Mouse (Mus musculus): ENCODE results near the gene Rfx1. TPM values are rescaled to one million over a fixed set of nuclear protein-coding genes. Genes with fewer than 3 reads are reported as not detected.

Rfx1 gene
- 8.1 and 8.2 TPM in 2 replicates for polyA plus RNA-seq (2015; fragmentation: Nextera tagmentation; extraction: Ambion mirVana)

GRCm38 (mm10) chr8:84066291-84066930, at the start of gene Rfx1:
Rfx1 (plus strand) TSS chr8:84066834.
- peak; percentile 98 for ATAC-seq (ENCODE audit: low read depth)
- Histone ChIP-seq H3K9me3 (no peaks in the 10 kb centered on the region), H3K4me2 (peak within 1 kb of the TSS; percentile 86), H3K36me3 (no peaks in the 10 kb centered on the region), H3K9ac (peak within 1 kb of the TSS; percentile 86), H3K27ac (replicated peaks) (peak within 1 kb of the TSS; percentile 97), H3K4me1 (replicated peaks) (peaks cover 49% of the 10 kb centered on the region), H3K27me3 (no peaks in the 10 kb centered on the region), H3K4me3 (peak within 1 kb of the TSS; percentile 77)
- under 1% methylated on average over 51 of the region's 51 CpGs for WGBS

- no peak overlapping the region for H3K4me3 ChIP-seq
- H3K9ac ChIP-seq, result no peak overlapping the region
- ATAC-seq (ENCODE audit: low read depth), result no peak
- H3K9me3 ChIP-seq, result no peaks in the 10 kb centered on the region
- peaks cover 40% of the 10 kb centered on the region for H3K27me3 ChIP-seq
- no peak overlapping the region for H3K27ac ChIP-seq (replicated peaks)
- H3K36me3 ChIP-seq, result no peaks in the 10 kb centered on the region
- no peak overlapping the region for H3K4me2 ChIP-seq
- 86% methylated on average over 9 of the region's 9 CpGs for WGBS
- H3K4me1 ChIP-seq (replicated peaks), result 0 out of 2 replicates have a peak, but pooled peaks cover 4% of the 10 kb centered on the region
Observed at GRCm38 (mm10) chr8:84019738-84020137, 46.9 kb upstream of the Rfx1 start.

- Histone ChIP-seq H3K9ac (no peak within 1 kb of the TSS), H3K4me1 (replicated peaks) (0 out of 2 replicates have a peak, but pooled peaks cover 10% of the 10 kb centered on the region), H3K27me3 (peaks cover 52% of the 10 kb centered on the region), H3K4me2 (no peak within 1 kb of the TSS), H3K27ac (replicated peaks) (no peak within 1 kb of the TSS), H3K36me3 (no peaks in the 10 kb centered on the region), H3K4me3 (no peak within 1 kb of the TSS), H3K9me3 (no peaks in the 10 kb centered on the region)
- ATAC-seq (ENCODE audit: low read depth), result no peak
- WGBS, result 9% methylated on average over 18 of the region's 18 CpGs
Observed at GRCm38 (mm10) chr8:84021096-84021495, 45.5 kb upstream of the Rfx1 start, which contains the start of gene Palm3. Palm3 (plus strand) TSS chr8:84021471.

GRCm38 (mm10) chr8:84021569-84021968, 45.1 kb upstream of the Rfx1 start:
- ATAC-seq (ENCODE audit: low read depth), result no peak
- Histone ChIP-seq H3K27me3 (peaks cover 56% of the 10 kb centered on the region), H3K36me3 (no peaks in the 10 kb centered on the region), H3K4me3 (no peak overlapping the region), H3K27ac (replicated peaks) (no peak overlapping the region), H3K4me2 (no peak overlapping the region), H3K9me3 (no peaks in the 10 kb centered on the region), H3K4me1 (replicated peaks) (0 out of 2 replicates have a peak, but pooled peaks cover 14% of the 10 kb centered on the region), H3K9ac (no peak overlapping the region)
- 49% methylated on average over 12 of the region's 12 CpGs for WGBS

- WGBS, result 34% methylated on average over 5 of the region's 5 CpGs
- Histone ChIP-seq H3K4me2 (no peak overlapping the region), H3K4me1 (replicated peaks) (0 out of 2 replicates have a peak, but pooled peaks cover 16% of the 10 kb centered on the region), H3K9me3 (no peaks in the 10 kb centered on the region), H3K27ac (replicated peaks) (no peak overlapping the region), H3K27me3 (peaks cover 67% of the 10 kb centered on the region), H3K36me3 (no peaks in the 10 kb centered on the region), H3K4me3 (no peak overlapping the region), H3K9ac (no peak overlapping the region)
- ATAC-seq (ENCODE audit: low read depth), result no peak
Observed at GRCm38 (mm10) chr8:84023085-84023484, 43.5 kb upstream of the Rfx1 start.

- 60% methylated on average over 1 of the region's 1 CpGs for WGBS
Observed at GRCm38 (mm10) chr8:84023631-84024030, 43.0 kb upstream of the Rfx1 start.

GRCm38 (mm10) chr8:84024171-84024570, 42.5 kb upstream of the Rfx1 start:
- no peak for ATAC-seq (ENCODE audit: low read depth)
- Histone ChIP-seq H3K36me3 (no peaks in the 10 kb centered on the region), H3K4me3 (no peak overlapping the region), H3K9ac (no peak overlapping the region), H3K27me3 (peaks cover 71% of the 10 kb centered on the region), H3K9me3 (no peaks in the 10 kb centered on the region), H3K27ac (replicated peaks) (no peak overlapping the region), H3K4me2 (no peak overlapping the region), H3K4me1 (replicated peaks) (0 out of 2 replicates have a peak, but pooled peaks cover 16% of the 10 kb centered on the region)
- whole genome bisulfite sequencing, result 19% methylated on average over 10 of the region's 10 CpGs

More at GRCm38 (mm10) chr8:84023631-84024030, 43.0 kb upstream of the Rfx1 start:
- Histone ChIP-seq H3K27me3 (peaks cover 70% of the 10 kb centered on the region), H3K9me3 (no peaks in the 10 kb centered on the region), H3K4me1 (replicated peaks) (0 out of 2 replicates have a peak, but pooled peaks cover 16% of the 10 kb centered on the region), H3K36me3 (no peaks in the 10 kb centered on the region), H3K4me3 (no peak overlapping the region), H3K27ac (replicated peaks) (no peak overlapping the region), H3K4me2 (no peak overlapping the region), H3K9ac (no peak overlapping the region)
- no peak for ATAC-seq (ENCODE audit: low read depth)

- Histone ChIP-seq H3K27me3 (peaks cover 65% of the 10 kb centered on the region), H3K9ac (peak overlapping the region; percentile 73), H3K4me1 (replicated peaks) (0 out of 2 replicates have a peak, but pooled peaks cover 16% of the 10 kb centered on the region), H3K27ac (replicated peaks) (no peak overlapping the region), H3K4me2 (peak overlapping the region; percentile 80), H3K9me3 (no peaks in the 10 kb centered on the region), H3K36me3 (no peaks in the 10 kb centered on the region), H3K4me3 (peak overlapping the region; percentile 49)
- under 1% methylated on average over 41 of the region's 41 CpGs for WGBS
- peak; percentile 78 for ATAC-seq (ENCODE audit: low read depth)
Observed at GRCm38 (mm10) chr8:84025863-84026262, 40.8 kb upstream of the Rfx1 start.

DNA sequence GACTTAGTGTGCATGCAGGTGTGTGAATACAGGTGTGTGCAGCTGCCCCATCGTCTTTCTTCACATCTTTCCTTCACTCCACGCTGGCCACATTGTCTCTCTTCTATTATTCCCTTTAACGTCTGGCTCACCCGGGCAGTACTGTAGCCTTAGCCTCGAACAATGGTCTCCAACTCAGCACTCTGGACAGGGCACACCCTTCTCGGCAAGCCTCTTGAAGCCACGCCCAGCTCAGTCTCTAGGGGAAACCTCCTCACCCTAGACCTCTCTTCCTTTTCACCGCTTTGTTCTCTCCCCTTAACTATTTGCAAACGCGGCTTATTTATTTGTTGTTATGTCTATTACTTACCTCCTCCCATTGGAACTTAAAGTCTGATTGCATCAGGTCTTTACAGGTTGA, 39.2 kb upstream of the Rfx1 start:
- peaks cover 49% of the 10 kb centered on the region for H3K27me3 ChIP-seq
- no peak overlapping the region for H3K27ac ChIP-seq (replicated peaks)
- H3K4me3 ChIP-seq, result no peak overlapping the region
- 0 out of 2 replicates have a peak, but pooled peaks cover 12% of the 10 kb centered on the region for H3K4me1 ChIP-seq (replicated peaks)
- H3K36me3 ChIP-seq, result no peaks in the 10 kb centered on the region
- ATAC-seq (ENCODE audit: low read depth), result no peak
- peak overlapping the region; percentile 80; the same call in 1 of the 2 replicates for H3K4me2 ChIP-seq
- no peaks in the 10 kb centered on the region for H3K9me3 ChIP-seq
- no peak overlapping the region for H3K9ac ChIP-seq
- 9% methylated on average over 10 of the region's 10 CpGs for WGBS

- Histone ChIP-seq H3K27me3 (peaks cover 41% of the 10 kb centered on the region), H3K36me3 (no peaks in the 10 kb centered on the region), H3K9ac (no peak overlapping the region), H3K4me2 (no peak overlapping the region), H3K9me3 (no peaks in the 10 kb centered on the region), H3K4me1 (replicated peaks) (0 out of 2 replicates have a peak, but pooled peaks cover 12% of the 10 kb centered on the region), H3K27ac (replicated peaks) (no peak overlapping the region), H3K4me3 (no peak overlapping the region)
- no peak for ATAC-seq (ENCODE audit: low read depth)
- 86% methylated on average over 5 of the region's 5 CpGs for WGBS
Observed at GRCm38 (mm10) chr8:84029272-84029671, 37.4 kb upstream of the Rfx1 start.

DNA sequence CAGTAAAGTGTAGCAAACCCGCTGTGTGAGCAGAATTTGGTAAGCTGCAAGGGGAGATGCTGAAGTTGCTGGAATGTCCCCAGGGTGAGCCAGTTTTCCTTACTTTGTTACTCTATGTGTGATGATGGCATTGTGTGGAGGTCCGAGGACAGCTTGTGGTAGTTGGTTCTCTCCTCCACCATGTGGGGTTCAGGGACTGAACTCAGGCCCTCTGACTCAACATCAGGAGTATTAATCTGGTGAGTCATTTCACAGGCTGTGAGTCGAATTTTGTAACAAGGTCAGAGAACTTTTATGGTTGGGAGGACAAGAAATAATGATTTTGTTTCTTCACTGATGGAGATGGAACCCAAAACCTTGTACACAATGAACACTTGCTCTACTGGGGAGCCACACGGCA, 33.9 kb upstream of the Rfx1 start:
- Histone ChIP-seq H3K4me2 (no peak overlapping the region), H3K36me3 (no peaks in the 10 kb centered on the region), H3K4me1 (replicated peaks) (no peaks in the 10 kb centered on the region), H3K4me3 (no peak overlapping the region), H3K27me3 (peaks cover 24% of the 10 kb centered on the region), H3K9me3 (no peaks in the 10 kb centered on the region), H3K27ac (replicated peaks) (no peak overlapping the region), H3K9ac (no peak overlapping the region)
- WGBS, result 73% methylated on average over 4 of the region's 4 CpGs
- ATAC-seq (ENCODE audit: low read depth), result no peak

- WGBS, result 78% methylated on average over 5 of the region's 5 CpGs
- Histone ChIP-seq H3K36me3 (no peaks in the 10 kb centered on the region), H3K4me1 (replicated peaks) (peaks cover 12% of the 10 kb centered on the region), H3K9ac (no peak overlapping the region), H3K4me3 (no peak overlapping the region), H3K9me3 (no peaks in the 10 kb centered on the region), H3K27ac (replicated peaks) (no peak overlapping the region), H3K27me3 (peaks cover 54% of the 10 kb centered on the region), H3K4me2 (no peak overlapping the region)
- no peak for ATAC-seq (ENCODE audit: low read depth)
Observed at GRCm38 (mm10) chr8:84038015-84038414, 28.6 kb upstream of the Rfx1 start.
